Comparison of ENCODE assay signal across 23 mouse cellular contexts in genomic region chr9:51718793-51719192, GRCm38 (mm10). TPM values are rescaled to one million over a fixed set of nuclear protein-coding genes. Genes with fewer than 3 reads are reported as not detected.
"Had no signal": no experiment of that assay in that cellular context is flagged by ENCODE, and none has a peak within 500 bp of the region (broad histone marks: within the 10 kb centered on the region; RNA-seq: fewer than 3 reads in every experiment).

No protein-coding gene starts in this region.

- ATAC-seq: forebrain, embryonic 13.5 days; forebrain, embryonic 14.5 days; forebrain, embryonic 15.5 days; forebrain, embryonic 16.5 days; forebrain, postnatal 0 days had no signal

- DNase-seq: cerebellum, adult 2 months; cerebellum, adult 8-10 months; cerebellum, adult 9-10 months; cerebellum, adult 9-11 months; cerebellum, postnatal 10 days; cerebellum, postnatal 14 days; cerebellum, postnatal 25 days; cerebellum, postnatal 36 days; embryo, embryonic 11 days; forebrain, postnatal 0 days; gastrocnemius, adult 2 months; gastrocnemius, postnatal 10 days; gastrocnemius, postnatal 25 days; gastrocnemius, postnatal 36 days; heart, adult 11 months; heart, adult 18-20 months; heart, adult 2 months had no signal

RNA-seq across cellular contexts. Expression of gene Arhgap20, which starts 46.3 kb away (rescaled TPM):
- total RNA-seq: common myeloid progenitor, adult 5-6 weeks; granulocyte monocyte progenitor cell, adult 5-6 weeks had no signal
